Mouse (Mus musculus): ENCODE results near the gene Btbd35f6. TPM values are rescaled to one million over a fixed set of nuclear protein-coding genes. Genes with fewer than 3 reads are reported as not detected.
"Not testable (repeated sequence)": the region's sequence is repeated elsewhere in the genome, so short reads cannot be mapped to it uniquely, and the experiment has no call there.

Btbd35f6 gene
- polyA plus RNA-seq (2012) = not detected in 2 replicates

GRCm38 (mm10) chrX:33956440-33956839 is at the start of gene Btbd35f6:
TSS of gene Btbd35f6 (minus strand) at chrX:33956540.
- TF ChIP-seq GATA1 (IDR thresholded peaks at IDR 0.05; ENCODE audit: low read length) = not testable (repeated sequence)

DNA sequence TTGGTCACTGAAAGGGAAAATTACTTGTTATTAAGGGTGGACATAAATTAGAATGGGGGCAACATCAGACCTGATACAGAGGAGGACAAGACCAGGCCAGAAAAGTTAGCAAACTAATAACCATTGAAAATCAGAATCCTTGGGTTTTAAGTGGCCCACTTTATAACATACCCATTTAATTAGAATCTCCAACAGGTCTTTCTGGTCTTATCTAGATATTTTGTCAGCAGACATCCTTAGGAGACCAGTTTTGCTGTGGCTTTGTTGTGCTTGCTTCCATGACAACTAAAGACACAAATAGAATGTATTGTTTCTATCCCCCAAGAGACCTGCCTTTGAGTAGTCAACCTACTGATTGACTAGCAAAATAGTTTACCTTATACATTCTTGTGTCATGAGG is 30.4 kb upstream of the Btbd35f6 start, which contains the start of gene Gm21870:
Gene Gm21870, minus strand, starts transcription at position 101 of the 400 bp plus-strand sequence.
- not testable (repeated sequence) for TF ChIP-seq GATA1 (IDR thresholded peaks at IDR 0.05; ENCODE audit: low read length)

Other genes with a start within 250 kb of the Btbd35f6 start
- not detected in 2 replicates for gene Gm21870, start 30.3 kb upstream of the Btbd35f6 start, polyA plus RNA-seq (2012)
- gene Btbd35f9, start 205.0 kb upstream of the Btbd35f6 start, polyA plus RNA-seq (2012) = not detected in 2 replicates